Mouse (Mus musculus): ENCODE measurements around the gene Rnf43. TPM values are rescaled to one million over a fixed set of nuclear protein-coding genes. Genes with fewer than 3 reads are reported as not detected.

The Rnf43 gene
- total and polyA plus RNA-seq, 3 experiments: 14.6 to 17.3 TPM; not detected in 1

DNA sequence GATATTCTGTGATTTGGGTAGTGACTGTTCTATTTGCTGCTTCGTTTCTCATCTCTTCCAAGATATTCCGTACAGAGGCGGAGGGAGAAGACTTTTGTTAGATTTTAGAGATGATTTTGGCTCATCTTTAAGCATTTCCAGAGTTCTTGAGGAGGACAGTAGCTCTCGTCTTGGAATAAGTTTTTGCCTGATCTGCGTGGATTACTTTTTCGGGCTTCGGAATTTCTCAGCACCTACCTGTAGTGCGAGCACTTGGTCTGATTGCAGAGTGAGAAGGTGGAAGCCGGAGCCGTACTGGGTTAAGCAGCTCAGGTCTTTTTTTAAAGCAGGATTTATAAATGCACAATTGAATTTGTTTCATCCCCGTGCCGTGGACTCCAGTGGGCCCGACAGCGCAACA, 300 bp downstream of the Rnf43 start:
- Histone ChIP-seq H3K4me3 (ENCODE audit: control insufficient read depth in 1 of 2, insufficient read depth in 1 of 2, low read depth in 2 of 2, low read length in 2 of 2) (peak overlapping the region; percentile 40 to 48), H3K79me2 (ENCODE audit: control insufficient read depth, insufficient read depth, low read length, poor library complexity) (peaks cover 16% of the 10 kb centered on the region), H3K27ac (ENCODE audit: control insufficient read depth, low read depth, low read length) (no peak overlapping the region), H3K36me3 (ENCODE audit: control insufficient read depth in 1 of 2, insufficient read depth in 2 of 2, low read length in 2 of 2) (peaks cover 0 to 8% of the 10 kb centered on the region in 2 experiments; a peak in 2 of 4 replicates), H3K27me3 (ENCODE audit: control insufficient read depth in 1 of 2, insufficient read depth in 2 of 2, low read length in 2 of 2) (peaks cover 6 to 11% of the 10 kb centered on the region in 2 experiments), H3K9me3 (replicated peaks; ENCODE audit: insufficient read depth, low read length) (no peaks in the 10 kb centered on the region), H3K4me1 (ENCODE audit: control insufficient read depth in 1 of 2, insufficient read depth in 2 of 2, low read length in 2 of 2) (peaks cover under 1 to 4% of the 10 kb centered on the region in 2 experiments; a peak in 2 of 4 replicates), H3K9ac (ENCODE audit: control insufficient read depth, low read depth, low read length, poor library complexity, severe bottlenecking) (peak overlapping the region; percentile 30)
- no peak for DNase-seq (ENCODE audit: low read depth, low spot score)
- TF ChIP-seq POLR2A (IDR thresholded peaks at IDR 0.05; ENCODE audit: control insufficient read depth in 1 of 2, insufficient read depth in 1 of 2, low read depth in 1 of 2, low read length in 2 of 2, poor library complexity in 1 of 2): no peak
- TF ChIP-seq TAL1 (IDR thresholded peaks at IDR 0.05; ENCODE audit: low read length): no peak
- TF ChIP-seq NELFE (IDR thresholded peaks at IDR 0.05; ENCODE audit: low read depth, low read length): no peak
- TF ChIP-seq E2F4 (IDR thresholded peaks at IDR 0.05; ENCODE audit: borderline replicate concordance, low read depth, low read length): no peak
- TF ChIP-seq POLR2AphosphoS5 (IDR thresholded peaks at IDR 0.05; ENCODE audit: borderline replicate concordance, low read depth, low read length): no peak

- peaks cover 0 to 16% of the 10 kb centered on the region in 2 experiments; a peak in 2 of 4 replicates for H3K36me3 ChIP-seq (ENCODE audit: control insufficient read depth in 1 of 2, insufficient read depth in 2 of 2, low read length in 2 of 2)
- DNase-seq (ENCODE audit: low read depth, low spot score): peak; percentile 52
- peaks cover 3 to 7% of the 10 kb centered on the region in 2 experiments; a peak in 3 of 4 replicates for H3K4me1 ChIP-seq (ENCODE audit: control insufficient read depth in 1 of 2, insufficient read depth in 2 of 2, low read length in 2 of 2)
- peaks cover 6 to 11% of the 10 kb centered on the region in 2 experiments for H3K27me3 ChIP-seq (ENCODE audit: control insufficient read depth in 1 of 2, insufficient read depth in 2 of 2, low read length in 2 of 2)
- no peak for TF ChIP-seq SMC3 (IDR thresholded peaks at IDR 0.05; ENCODE audit: low read depth, low read length)
- TF ChIP-seq NELFE (IDR thresholded peaks at IDR 0.05; ENCODE audit: low read depth, low read length): no peak
- 0 out of 2 replicates have a peak, but pooled peaks have one; percentile 29 for TF ChIP-seq MYC (IDR thresholded peaks at IDR 0.05; ENCODE audit: low read depth, low read length)
- no peak for TF ChIP-seq ZMIZ1 (IDR thresholded peaks at IDR 0.05; ENCODE audit: low read depth, low read length)
- TF ChIP-seq ZC3H11A (IDR thresholded peaks at IDR 0.05; ENCODE audit: low read depth, low read length): no peak
- peaks cover 18% of the 10 kb centered on the region for H3K79me2 ChIP-seq (ENCODE audit: control insufficient read depth, insufficient read depth, low read length, poor library complexity)
- H3K27ac ChIP-seq (ENCODE audit: control insufficient read depth, low read depth, low read length): peak overlapping the region; percentile 57
- H3K4me3 ChIP-seq (ENCODE audit: control insufficient read depth in 1 of 2, insufficient read depth in 1 of 2, low read depth in 2 of 2, low read length in 2 of 2): peak overlapping the region; percentile 59 to 64
- H3K9ac ChIP-seq (ENCODE audit: control insufficient read depth, low read depth, low read length, poor library complexity, severe bottlenecking): peak overlapping the region; percentile 65
- no peaks in the 10 kb centered on the region for H3K9me3 ChIP-seq (replicated peaks; ENCODE audit: insufficient read depth, low read length)
Measured at GRCm38 (mm10) chr11:87663948-87664347, 1.4 kb downstream of the Rnf43 start.

DNA sequence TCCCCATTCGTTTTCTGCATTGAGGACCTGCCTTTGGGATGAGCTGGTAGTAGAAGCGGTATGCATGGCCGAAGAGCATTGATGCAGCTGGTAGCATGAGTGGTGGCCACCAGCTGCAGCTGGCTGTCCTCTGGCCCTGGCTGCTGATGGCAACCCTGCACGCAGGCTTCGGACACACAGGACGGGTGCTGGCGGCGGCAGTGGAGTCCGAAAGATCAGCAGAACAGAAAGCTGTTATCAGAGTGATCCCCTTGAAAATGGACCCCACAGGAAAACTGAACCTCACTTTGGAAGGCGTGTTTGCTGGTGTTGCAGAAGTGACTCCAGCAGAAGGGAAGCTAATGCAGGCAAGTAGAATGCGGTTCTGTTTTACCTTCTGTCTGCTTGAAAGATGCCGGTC, 2.0 kb downstream of the Rnf43 start:
- TF ChIP-seq ZKSCAN1 (IDR thresholded peaks at IDR 0.05; ENCODE audit: low read depth, low read length) (no peak), NELFE (IDR thresholded peaks at IDR 0.05; ENCODE audit: low read depth, low read length) (peak; percentile 44), UBTF (IDR thresholded peaks at IDR 0.05; ENCODE audit: borderline replicate concordance, insufficient read depth, low read depth, low read length) (no peak), HCFC1 (IDR thresholded peaks at IDR 0.05; ENCODE audit: low read depth, low read length) (no peak), TBP (IDR thresholded peaks at IDR 0.05; ENCODE audit: low read depth, low read length) (peak; percentile 56; the same call in 1 of the 2 replicates), MAX (IDR thresholded peaks at IDR 0.05; ENCODE audit: low read length) (peak; percentile 32; the same call in 1 of the 2 replicates), POLR2A (IDR thresholded peaks at IDR 0.05; ENCODE audit: control insufficient read depth in 1 of 2, insufficient read depth in 1 of 2, low read depth in 1 of 2, low read length in 2 of 2, poor library complexity in 1 of 2) (peak; percentile 41 to 61; a peak in 1 of 4 replicates), CHD1 (IDR thresholded peaks at IDR 0.05; ENCODE audit: low read depth, low read length) (no peak), ZC3H11A (IDR thresholded peaks at IDR 0.05; ENCODE audit: low read depth, low read length) (no peak), RCOR1 (IDR thresholded peaks at IDR 0.05; ENCODE audit: low read depth, low read length) (no peak), USF1 (IDR thresholded peaks at IDR 0.05; ENCODE audit: low read depth, low read length) (no peak), SMC3 (IDR thresholded peaks at IDR 0.05; ENCODE audit: low read depth, low read length) (peak; percentile 6; the same call in 1 of the 2 replicates)
- peak overlapping the region; percentile 57 for H3K27ac ChIP-seq (ENCODE audit: control insufficient read depth, low read depth, low read length)
- DNase-seq (ENCODE audit: low read depth, low spot score): peak; percentile 74
- peaks cover 0 to 16% of the 10 kb centered on the region in 2 experiments; a peak in 2 of 4 replicates for H3K36me3 ChIP-seq (ENCODE audit: control insufficient read depth in 1 of 2, insufficient read depth in 2 of 2, low read length in 2 of 2)
- H3K4me1 ChIP-seq (ENCODE audit: control insufficient read depth in 1 of 2, insufficient read depth in 2 of 2, low read length in 2 of 2): peaks cover 3 to 7% of the 10 kb centered on the region in 2 experiments; a peak in 3 of 4 replicates
- no peaks in the 10 kb centered on the region for H3K9me3 ChIP-seq (replicated peaks; ENCODE audit: insufficient read depth, low read length)
- H3K9ac ChIP-seq (ENCODE audit: control insufficient read depth, low read depth, low read length, poor library complexity, severe bottlenecking): peak overlapping the region; percentile 65
- H3K4me3 ChIP-seq (ENCODE audit: control insufficient read depth in 1 of 2, insufficient read depth in 1 of 2, low read depth in 2 of 2, low read length in 2 of 2): peak overlapping the region; percentile 59 to 64
- peaks cover 18% of the 10 kb centered on the region for H3K79me2 ChIP-seq (ENCODE audit: control insufficient read depth, insufficient read depth, low read length, poor library complexity)
- peaks cover 6 to 11% of the 10 kb centered on the region in 2 experiments for H3K27me3 ChIP-seq (ENCODE audit: control insufficient read depth in 1 of 2, insufficient read depth in 2 of 2, low read length in 2 of 2)
